ENCODE assay signal across 9 mouse cellular contexts in genomic region chr4:133391185-133392040, GRCm38 (mm10). TPM values are rescaled to one million over a fixed set of nuclear protein-coding genes. Genes with fewer than 3 reads are reported as not detected.
DNase-seq lines count a peak whose midpoint lies in the region; ATAC-seq and TF ChIP-seq lines count a peak whose summit lies in the region.
"Had no signal": no experiment of that assay in that cellular context is flagged by ENCODE, and none has a peak within 500 bp of the region (broad histone marks: within the 10 kb centered on the region; RNA-seq: fewer than 3 reads in every experiment).

No protein-coding gene starts in this region.

- no peaks in the 10 kb centered on the region for H3K27me3 ChIP-seq in heart, adult 2 months (ENCODE audit: control insufficient read depth, insufficient read depth, low read length)
- no peaks in the 10 kb centered on the region for H3K27me3 ChIP-seq in limb, embryonic 14.5 days (ENCODE audit: control insufficient read depth, insufficient read depth, low read length)
- H3K27me3 ChIP-seq in kidney, embryonic 14.5 days (ENCODE audit: control insufficient read depth, insufficient read depth, low read length) = no peaks in the 10 kb centered on the region

- no peak for TF ChIP-seq POLR2A in bone marrow, adult 2 months (IDR thresholded peaks at IDR 0.05; ENCODE audit: borderline replicate concordance, control insufficient read depth, low read depth, low read length)
- TF ChIP-seq POLR2A in heart, adult 2 months (IDR thresholded peaks at IDR 0.05; ENCODE audit: insufficient read depth, low read depth, low read length) = no peak
- TF ChIP-seq POLR2A in limb, embryonic 14.5 days (IDR thresholded peaks at IDR 0.05; ENCODE audit: borderline replicate concordance, extremely low read depth, insufficient read depth, insufficient read length) = no peak

- H3K27ac ChIP-seq in bone marrow, adult 2 months (ENCODE audit: control insufficient read depth, insufficient read depth, low read depth, low read length, poor library complexity) = peak overlapping the region; percentile 84
- peak overlapping the region; percentile 70 for H3K27ac ChIP-seq in heart, adult 2 months
- 0 out of 2 replicates have a peak overlapping the region, but pooled peaks have one; percentile 33 for H3K27ac ChIP-seq in limb, embryonic 14.5 days (replicated peaks; ENCODE audit: low read depth, low read length)
- H3K27ac ChIP-seq in kidney, embryonic 14.5 days (ENCODE audit: low read depth, low read length) = no peak overlapping the region; the same call in 1 of the 2 replicates

- no peak overlapping the region for H3K4me2 ChIP-seq in limb, embryonic 14.5 days (replicated peaks; ENCODE audit: low read depth, low read length, severe bottlenecking)
- no peak overlapping the region for H3K4me2 ChIP-seq in kidney, embryonic 14.5 days (replicated peaks; ENCODE audit: low read depth, low read length)

- no peak for ATAC-seq in limb, embryonic 14.5 days (ENCODE audit: low FRiP score, low read depth)
- no peak for ATAC-seq in kidney, embryonic 14.5 days (ENCODE audit: low FRiP score, low TSS enrichment)

- peak overlapping the region; percentile 18; the same call in 1 of the 2 replicates for H3K9ac ChIP-seq in heart, adult 2 months (ENCODE audit: low read depth, low read length)
- H3K9ac ChIP-seq in limb, embryonic 14.5 days (ENCODE audit: low read depth, low read length, severe bottlenecking) = no peak overlapping the region
- H3K9ac ChIP-seq in kidney, embryonic 14.5 days (ENCODE audit: low read depth, low read length) = no peak overlapping the region

- no peak for TF ChIP-seq EP300 in heart, adult 2 months (IDR thresholded peaks at IDR 0.05; ENCODE audit: insufficient read depth, low read depth, low read length)

- intact Hi-C loops in gastrocnemius, postnatal 14 days (cut with DNase I; ENCODE audit: low total_unique reads) = no loop called here
- intact Hi-C loops in heart, adult 2 months (cut with DNase I) = no loop called here

- no peak overlapping the region for H3K4me3 ChIP-seq in bone marrow, adult 2 months (replicated peaks; ENCODE audit: control insufficient read depth, low read depth, low read length)
- H3K4me3 ChIP-seq in heart, adult 2 months = no peak overlapping the region
- no peak overlapping the region for H3K4me3 ChIP-seq in limb, embryonic 14.5 days (replicated peaks; ENCODE audit: low read length)
- H3K4me3 ChIP-seq in kidney, embryonic 14.5 days (ENCODE audit: low read length) = no peak overlapping the region

- WGBS in bone marrow, adult 2 months = 49% methylated on average over 18 of the region's 18 CpGs
- 35% methylated on average over 18 of the region's 18 CpGs for WGBS in heart, adult 2 months
- 72% methylated on average over 18 of the region's 18 CpGs for WGBS in limb, embryonic 14.5 days
- WGBS in kidney, embryonic 14.5 days = 67% methylated on average over 18 of the region's 18 CpGs

- TF ChIP-seq CTCF in bone marrow, adult 2 months (IDR thresholded peaks at IDR 0.05; ENCODE audit: control insufficient read depth, insufficient read depth, low read length) = no peak
- TF ChIP-seq CTCF in heart, adult 2 months (IDR thresholded peaks at IDR 0.05) = no peak

- H3K9me3 ChIP-seq in limb, embryonic 14.5 days (ENCODE audit: control insufficient read depth, low read length) = no peaks in the 10 kb centered on the region
- no peaks in the 10 kb centered on the region for H3K9me3 ChIP-seq in kidney, embryonic 14.5 days (ENCODE audit: control insufficient read depth, low read length)
- H3K9me3 ChIP-seq: G1E had no signal

- peaks cover 5% of the 10 kb centered on the region; the same call in 1 of the 2 replicates for H3K36me3 ChIP-seq in heart, adult 2 months (ENCODE audit: control insufficient read depth, insufficient read depth, low read length)
- H3K36me3 ChIP-seq in limb, embryonic 14.5 days (ENCODE audit: control insufficient read depth, insufficient read depth, low read length) = no peaks in the 10 kb centered on the region
- no peaks in the 10 kb centered on the region for H3K36me3 ChIP-seq in kidney, embryonic 14.5 days (ENCODE audit: control insufficient read depth, insufficient read depth, low read length)

- DNase-seq in gastrocnemius, postnatal 14 days = peak; percentile 61
- DNase-seq in gastrocnemius, postnatal 10 days = no peak
- peak in 1 of 2 experiments; percentile 50 for DNase-seq in heart, adult 2 months
- no peak for DNase-seq in limb, embryonic 14.5 days (ENCODE audit: low spot score)
- no peak for DNase-seq in B cell, adult 2 months
- no peak for DNase-seq in neural tube, embryonic 10.5 days (ENCODE audit: extremely low spot score, low spot score)

- peaks cover 29% of the 10 kb centered on the region for H3K4me1 ChIP-seq in bone marrow, adult 2 months (ENCODE audit: control insufficient read depth, insufficient read depth, low read length)
- H3K4me1 ChIP-seq in heart, adult 2 months (ENCODE audit: control insufficient read depth, insufficient read depth, low read length) = peaks cover 34% of the 10 kb centered on the region
- H3K4me1 ChIP-seq in limb, embryonic 14.5 days (ENCODE audit: control insufficient read depth, insufficient read depth, low read length) = peaks cover 17% of the 10 kb centered on the region; the same call in 1 of the 2 replicates
- H3K4me1 ChIP-seq in kidney, embryonic 14.5 days (ENCODE audit: control insufficient read depth, insufficient read depth, low read length) = peaks cover 26% of the 10 kb centered on the region

- H3K79me2 ChIP-seq in heart, adult 2 months (replicated peaks; ENCODE audit: control insufficient read depth, insufficient read depth, low read length) = peaks cover 6% of the 10 kb centered on the region; the same call in 1 of the 2 replicates

RNA-seq across cellular contexts. Expression of gene Slc9a1, which starts 21.9 kb away (rescaled TPM):
- total RNA-seq in gastrocnemius, postnatal 14 days (2021) = 10 to 100 TPM in 1 of 2 experiments, 1 to 10 TPM in 1; 10.0 to 12.8 TPM
- 10 to 100 TPM; 17.0 to 22.7 TPM for total RNA-seq in gastrocnemius, postnatal 10 days (2021)
- polyA plus RNA-seq in bone marrow, adult 2 months (2011; ENCODE audit: insufficient read depth, insufficient read length, low replicate concordance, missing spikeins) = 16.6 and 31.3 TPM in 2 replicates
- total RNA-seq in heart, adult 2 months (2021) = 10 to 100 TPM; 17.0 to 17.4 TPM
- 21.4 and 21.5 TPM in 2 replicates for polyA plus RNA-seq in heart, adult 2 months (2012; rRNA removed)
- polyA plus RNA-seq in limb, embryonic 14.5 days (2012; rRNA removed) = 36.7 and 46.7 TPM in 2 replicates
- polyA plus RNA-seq in limb, embryonic 14.5 days (2014; fragmentation: Nextera tagmentation; extraction: Ambion mirVana) = 11.4 and 11.5 TPM in 2 replicates
- 5.6 and 7.6 TPM in 2 replicates for polyA plus RNA-seq in kidney, embryonic 14.5 days (2014; fragmentation: Nextera tagmentation; extraction: Ambion mirVana)

RNA-seq across cellular contexts. Expression of gene Wdtc1, which starts 38.1 kb away (rescaled TPM):
- 10 to 100 TPM; 49.4 to 54.9 TPM for total RNA-seq in gastrocnemius, postnatal 14 days (2021)
- total RNA-seq in gastrocnemius, postnatal 10 days (2021) = 10 to 100 TPM; 48.9 to 49.0 TPM
- polyA plus RNA-seq in bone marrow, adult 2 months (2011; ENCODE audit: insufficient read depth, insufficient read length, low replicate concordance, missing spikeins) = 9.5 and 14.6 TPM in 2 replicates
- 10 to 100 TPM; 73.6 to 96.1 TPM for total RNA-seq in heart, adult 2 months (2021)
- 61.8 and 65.1 TPM in 2 replicates for polyA plus RNA-seq in heart, adult 2 months (2012; rRNA removed)
- polyA plus RNA-seq in limb, embryonic 14.5 days (2012; rRNA removed) = 27.8 and 35.9 TPM in 2 replicates
- 17.6 and 18.6 TPM in 2 replicates for polyA plus RNA-seq in limb, embryonic 14.5 days (2014; fragmentation: Nextera tagmentation; extraction: Ambion mirVana)
- polyA plus RNA-seq in kidney, embryonic 14.5 days (2014; fragmentation: Nextera tagmentation; extraction: Ambion mirVana) = 10.0 and 16.0 TPM in 2 replicates
